Mouse (Mus musculus) A20 (cell line): ENCODE results near the gene Gm26566.
A peak's percentile ranks its signal among the peaks of the same experiment; 100 is the strongest.
"Not testable (repeated sequence)": the region's sequence is repeated elsewhere in the genome, so short reads cannot be mapped to it uniquely, and the experiment has no call there.

Experiments
- DNase-seq: peaks from one replicate; pipeline ENCODE4 v3.0.0-alpha.2; 2011; ENCODE audit warnings: low read depth, low spot score

The Gm26566 gene

GRCm38 (mm10) chr4:88738480-88738879 is 16.9 kb downstream of the Gm26566 start:
- DNase-seq, result peak; percentile 70

- DNase-seq, result no peak
Observed at GRCm38 (mm10) chr4:88739036-88739435, 17.4 kb downstream of the Gm26566 start.

DNA sequence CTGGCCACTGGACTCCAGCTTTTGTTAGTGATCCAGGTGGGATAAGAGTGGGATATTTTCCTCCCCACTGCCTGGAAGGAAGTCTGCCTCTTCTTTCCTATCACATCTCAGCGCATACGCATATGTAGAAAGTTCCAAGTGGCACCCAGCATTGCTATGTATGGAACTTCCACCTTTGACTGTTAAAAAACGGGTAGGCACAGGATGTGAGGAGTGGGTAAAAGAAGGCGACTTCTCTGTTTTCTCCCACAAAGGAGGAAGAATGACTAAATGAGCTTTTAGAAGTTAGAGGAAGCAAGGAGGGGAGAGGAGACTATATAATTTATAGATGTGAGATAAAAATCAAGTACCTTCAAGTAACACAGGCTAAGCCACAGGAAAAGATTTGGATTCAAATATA is 19.8 kb downstream of the Gm26566 start:
- no peak for DNase-seq

- DNase-seq, result no peak
Observed at GRCm38 (mm10) chr4:88742771-88743371, 21.3 kb downstream of the Gm26566 start.

GRCm38 (mm10) chr4:88744207-88744606 is 22.6 kb downstream of the Gm26566 start:
- DNase-seq, result peak; percentile 28

DNA sequence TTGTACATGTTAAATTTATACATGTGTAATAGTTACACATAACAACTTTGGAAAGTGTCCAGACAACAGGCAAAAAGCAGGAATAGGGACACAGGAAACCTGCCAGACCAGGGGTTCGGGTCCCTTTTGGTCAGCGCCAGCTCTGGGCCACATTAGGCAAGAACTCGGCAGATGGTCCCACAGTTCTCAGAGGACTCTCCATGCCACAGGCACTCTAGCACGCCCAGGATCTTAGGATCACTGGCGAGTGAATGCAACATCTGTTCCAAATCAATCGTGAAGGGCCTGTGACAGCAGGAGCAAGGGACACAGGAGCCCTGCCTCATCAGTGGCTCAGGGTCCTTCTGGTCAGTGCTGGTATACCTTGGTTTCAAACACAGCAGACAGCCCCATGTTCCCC is 28.3 kb downstream of the Gm26566 start:
- DNase-seq, result no peak

DNA sequence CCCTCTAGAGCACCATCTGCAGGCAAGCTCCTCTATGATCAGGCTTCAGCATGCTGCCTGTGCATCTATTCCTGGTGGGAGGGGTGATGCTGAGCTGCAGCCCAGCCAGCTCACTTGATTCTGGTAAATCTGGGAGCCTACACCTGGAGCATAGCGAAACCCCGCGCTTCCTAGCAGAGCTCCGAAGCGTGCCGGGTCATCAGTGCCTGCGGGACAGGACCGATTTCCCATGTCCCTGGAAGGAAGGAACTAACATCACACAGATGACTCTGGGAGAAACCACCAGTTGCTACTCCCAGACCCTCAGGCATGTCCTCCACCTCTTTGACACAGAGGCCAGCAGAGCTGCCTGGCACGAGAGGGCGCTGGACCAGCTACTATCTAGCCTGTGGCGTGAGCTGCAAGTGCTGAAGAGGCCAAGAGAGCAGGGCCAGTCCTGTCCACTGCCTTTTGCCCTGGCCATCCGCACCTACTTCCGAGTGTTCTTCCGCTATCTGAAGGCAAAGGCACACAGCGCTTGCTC is 33.3 kb downstream of the Gm26566 start, which contains the start of gene Gm13271:
Gm13271 (plus strand) TSS at position 51 of the 523 bp plus-strand sequence.
- not testable (repeated sequence) for DNase-seq

GRCm38 (mm10) chr4:88756581-88757513 is 35.2 kb downstream of the Gm26566 start:
- DNase-seq, result peak; percentile 2

GRCm38 (mm10) chr4:88757628-88758031 is 36.0 kb downstream of the Gm26566 start:
- DNase-seq, result not testable (repeated sequence)

DNA sequence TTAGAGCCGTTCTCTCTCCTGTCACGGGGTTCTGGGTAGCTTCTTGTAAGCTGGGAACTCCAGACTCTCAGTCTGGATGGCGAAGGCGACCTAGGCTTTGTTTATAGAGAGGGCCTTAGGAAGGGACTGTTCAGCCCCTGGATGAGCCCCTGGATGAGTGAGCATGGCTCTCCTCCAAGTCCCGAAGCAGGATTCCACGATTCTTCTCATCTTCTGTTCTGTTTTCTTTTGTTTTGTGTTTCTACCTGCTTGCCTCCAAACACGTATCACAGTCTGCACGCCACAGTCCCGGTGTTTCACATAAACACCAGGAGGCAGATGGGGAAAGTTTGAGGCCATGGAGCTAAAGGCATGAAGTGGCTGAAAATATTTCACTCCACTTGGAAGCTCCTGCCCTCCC is 37.1 kb downstream of the Gm26566 start:
- not testable (repeated sequence) for DNase-seq

DNA sequence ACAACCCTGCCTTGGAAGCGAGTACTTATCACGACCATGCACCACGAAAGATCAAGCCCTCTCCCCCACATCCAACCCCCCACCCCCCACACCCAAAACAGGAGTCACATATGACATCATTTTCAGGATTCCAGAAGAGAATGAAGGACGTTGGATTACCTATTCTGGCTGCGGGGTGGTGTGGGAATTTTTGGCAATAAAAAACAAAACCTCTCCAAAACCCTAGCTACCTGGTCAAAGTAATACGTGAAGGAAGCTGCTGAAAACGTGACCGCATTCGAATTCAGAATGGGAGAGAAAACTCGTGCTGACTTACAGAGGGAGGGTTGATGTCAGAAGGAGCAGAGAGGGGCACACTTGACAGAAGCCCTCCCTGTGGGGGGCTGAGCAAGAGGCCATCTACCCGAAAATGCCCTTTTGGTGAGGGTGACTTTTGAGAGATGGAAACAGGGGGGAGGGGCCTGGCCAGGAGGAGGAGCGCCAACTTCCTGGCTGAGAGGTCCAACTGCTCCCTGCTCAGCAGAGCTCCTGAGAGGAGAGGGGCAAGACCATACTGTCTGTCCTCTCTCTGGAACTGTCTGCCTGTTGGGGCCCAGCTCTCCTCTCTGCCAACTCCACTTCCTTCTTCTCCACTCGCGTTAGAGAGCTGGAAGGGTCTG is 38.1 kb downstream of the Gm26566 start, which contains the start of gene Gm13283:
Gm13283 (plus strand) TSS at position 510 of the 659 bp plus-strand sequence.
- peak; percentile 4 for DNase-seq

DNA sequence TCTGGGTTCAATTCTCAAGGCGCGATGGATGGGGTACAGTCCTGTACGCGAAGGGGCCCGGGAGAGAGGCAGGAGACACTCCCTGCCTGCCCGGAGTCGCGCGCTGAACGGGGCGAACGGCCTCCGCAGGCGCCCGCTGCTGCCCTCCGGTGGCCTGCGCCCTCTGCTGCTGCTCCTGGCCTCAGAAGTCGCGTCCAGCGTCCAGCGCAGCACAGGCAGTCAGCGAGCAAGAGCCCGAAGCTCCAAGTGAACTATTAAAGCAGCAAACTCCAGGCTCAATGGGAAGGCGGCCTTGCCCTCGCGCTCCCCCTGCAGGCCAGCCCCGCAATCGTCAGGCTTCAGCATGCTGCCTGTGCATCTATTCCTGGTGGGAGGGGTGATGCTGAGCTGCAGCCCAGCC is 38.8 kb downstream of the Gm26566 start:
- not testable (repeated sequence) for DNase-seq

DNA sequence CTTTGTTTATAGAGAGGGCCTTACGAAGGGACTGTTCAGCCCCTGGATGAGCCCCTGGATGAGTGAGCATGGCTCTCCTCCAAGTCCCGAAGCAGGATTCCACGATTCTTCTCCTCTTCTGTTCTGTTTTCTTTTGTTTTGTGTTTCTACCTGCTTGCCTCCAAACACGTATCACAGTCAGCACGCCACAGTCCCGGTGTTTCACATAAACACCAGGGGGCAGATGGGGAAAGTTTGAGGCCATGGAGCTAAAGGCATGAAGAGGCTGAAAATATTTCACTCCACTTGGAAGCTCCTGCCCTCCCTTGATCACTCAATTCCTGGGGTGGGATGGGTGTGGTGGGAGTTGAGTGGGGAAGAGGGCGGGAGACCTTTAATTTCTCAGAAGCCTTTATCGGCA is 40.2 kb downstream of the Gm26566 start:
- DNase-seq, result not testable (repeated sequence)

- DNase-seq, result not testable (repeated sequence)
Observed at GRCm38 (mm10) chr4:88762341-88762740, 40.7 kb downstream of the Gm26566 start.

DNA sequence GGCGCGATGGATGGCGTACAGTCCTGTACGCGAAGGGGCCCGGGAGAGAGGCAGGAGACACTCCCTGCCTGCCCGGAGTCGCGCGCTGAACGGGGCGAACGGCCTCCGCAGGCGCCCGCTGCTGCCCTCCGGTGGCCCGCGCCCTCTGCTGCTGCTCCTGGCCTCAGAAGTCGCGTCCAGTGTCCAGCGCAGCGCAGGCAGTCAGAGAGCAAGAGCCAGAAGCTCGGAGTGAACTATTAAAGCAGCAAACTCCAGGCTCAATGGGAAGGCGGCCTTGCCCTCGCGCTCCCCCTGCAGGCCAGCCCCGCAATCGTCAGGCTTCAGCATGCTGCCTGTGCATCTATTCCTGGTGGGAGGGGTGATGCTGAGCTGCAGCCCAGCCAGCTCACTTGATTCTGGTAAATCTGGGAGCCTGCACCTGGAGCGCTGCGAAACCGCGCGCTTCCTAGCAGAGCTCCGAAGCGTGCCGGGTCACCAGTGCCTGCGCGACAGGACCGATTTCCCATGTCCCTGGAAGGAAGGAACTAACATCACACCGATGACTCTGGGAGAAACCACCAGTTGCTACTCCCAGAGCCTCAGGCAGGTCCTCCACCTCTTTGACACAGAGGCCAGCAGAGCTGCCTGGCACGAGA is 41.9 kb downstream of the Gm26566 start:
- DNase-seq, result peak; percentile 1
